Mouse (Mus musculus): ENCODE results near the gene Nup210l. TPM values are rescaled to one million over a fixed set of nuclear protein-coding genes. Genes with fewer than 3 reads are reported as not detected.

Nup210l gene
- total and polyA plus RNA-seq, 2 experiments = 0.01 to 0.09 TPM

- no peaks in the 10 kb centered on the region for H3K27me3 ChIP-seq (ENCODE audit: control insufficient read depth, insufficient read depth, low read length)
- peak overlapping the region; percentile 84 for H3K4me3 ChIP-seq (ENCODE audit: insufficient read depth, low read depth, low read length)
- no peaks in the 10 kb centered on the region for H3K79me2 ChIP-seq (ENCODE audit: control insufficient read depth, insufficient read depth, low read length)
- TF ChIP-seq POLR2A (IDR thresholded peaks at IDR 0.05; ENCODE audit: extremely low read depth, insufficient read depth, low read length) (no peak), CTCF (IDR thresholded peaks at IDR 0.05; ENCODE audit: low read depth, low read length) (no peak)
- no peak for DNase-seq (ENCODE audit: extremely low read depth, low read depth, low spot score)
- peak overlapping the region; percentile 30 for H3K27ac ChIP-seq (replicated peaks; ENCODE audit: insufficient read depth, low read depth, low read length)
- H3K9ac ChIP-seq (ENCODE audit: low read depth, low read length) = peak overlapping the region; percentile 45; the same call in 1 of the 2 replicates
- H3K4me1 ChIP-seq (ENCODE audit: control insufficient read depth, insufficient read depth, low read length) = peaks cover 6% of the 10 kb centered on the region
- WGBS = 22% methylated on average over 8 of the region's 8 CpGs
- H3K36me3 ChIP-seq (ENCODE audit: control insufficient read depth, insufficient read depth, low read length) = peaks cover 16% of the 10 kb centered on the region
These were observed 127.1 kb downstream of the Nup210l start for GRCm38 (mm10) chr3:90231075-90231474.

- under 1% methylated on average over 61 of the region's 61 CpGs for WGBS
- DNase-seq (ENCODE audit: extremely low read depth, low read depth, low spot score) = peak; percentile 90
- peak within 1 kb of the TSS; percentile 87 for H3K27ac ChIP-seq (replicated peaks; ENCODE audit: insufficient read depth, low read depth, low read length)
- H3K9ac ChIP-seq (ENCODE audit: low read depth, low read length) = peak within 1 kb of the TSS; percentile 89
- no peaks in the 10 kb centered on the region for H3K27me3 ChIP-seq (ENCODE audit: control insufficient read depth, insufficient read depth, low read length)
- no peaks in the 10 kb centered on the region for H3K79me2 ChIP-seq (ENCODE audit: control insufficient read depth, insufficient read depth, low read length)
- H3K4me3 ChIP-seq (ENCODE audit: insufficient read depth, low read depth, low read length) = peak within 1 kb of the TSS; percentile 84
- peak; percentile 88 for TF ChIP-seq POLR2A (IDR thresholded peaks at IDR 0.05; ENCODE audit: extremely low read depth, insufficient read depth, low read length)
- no peak for TF ChIP-seq CTCF (IDR thresholded peaks at IDR 0.05; ENCODE audit: low read depth, low read length)
- peaks cover 6% of the 10 kb centered on the region for H3K4me1 ChIP-seq (ENCODE audit: control insufficient read depth, insufficient read depth, low read length)
- H3K36me3 ChIP-seq (ENCODE audit: control insufficient read depth, insufficient read depth, low read length) = peaks cover 16% of the 10 kb centered on the region
These were observed 127.8 kb downstream of the Nup210l start, which contains the start of gene Jtb for GRCm38 (mm10) chr3:90231507-90232333. Jtb (plus strand) TSS chr3:90231597.

- H3K4me1 ChIP-seq (ENCODE audit: control insufficient read depth, insufficient read depth, low read length) = peaks cover 3% of the 10 kb centered on the region; the same call in 1 of the 2 replicates
- no peaks in the 10 kb centered on the region for H3K27me3 ChIP-seq (ENCODE audit: control insufficient read depth, insufficient read depth, low read length)
- TF ChIP-seq CTCF (IDR thresholded peaks at IDR 0.05; ENCODE audit: low read depth, low read length) (no peak), POLR2A (IDR thresholded peaks at IDR 0.05; ENCODE audit: extremely low read depth, insufficient read depth, low read length) (no peak)
- H3K36me3 ChIP-seq (ENCODE audit: control insufficient read depth, insufficient read depth, low read length) = no peaks in the 10 kb centered on the region
- H3K9ac ChIP-seq (ENCODE audit: low read depth, low read length) = no peak overlapping the region
- H3K27ac ChIP-seq (replicated peaks; ENCODE audit: insufficient read depth, low read depth, low read length) = no peak overlapping the region
- DNase-seq (ENCODE audit: extremely low read depth, low read depth, low spot score) = peak; percentile 67
- 87% methylated on average over 2 of the region's 2 CpGs for WGBS
- H3K79me2 ChIP-seq (ENCODE audit: control insufficient read depth, insufficient read depth, low read length) = no peaks in the 10 kb centered on the region
- H3K4me3 ChIP-seq (ENCODE audit: insufficient read depth, low read depth, low read length) = no peak overlapping the region
These were observed 137.3 kb downstream of the Nup210l start for GRCm38 (mm10) chr3:90241251-90241650.

DNA sequence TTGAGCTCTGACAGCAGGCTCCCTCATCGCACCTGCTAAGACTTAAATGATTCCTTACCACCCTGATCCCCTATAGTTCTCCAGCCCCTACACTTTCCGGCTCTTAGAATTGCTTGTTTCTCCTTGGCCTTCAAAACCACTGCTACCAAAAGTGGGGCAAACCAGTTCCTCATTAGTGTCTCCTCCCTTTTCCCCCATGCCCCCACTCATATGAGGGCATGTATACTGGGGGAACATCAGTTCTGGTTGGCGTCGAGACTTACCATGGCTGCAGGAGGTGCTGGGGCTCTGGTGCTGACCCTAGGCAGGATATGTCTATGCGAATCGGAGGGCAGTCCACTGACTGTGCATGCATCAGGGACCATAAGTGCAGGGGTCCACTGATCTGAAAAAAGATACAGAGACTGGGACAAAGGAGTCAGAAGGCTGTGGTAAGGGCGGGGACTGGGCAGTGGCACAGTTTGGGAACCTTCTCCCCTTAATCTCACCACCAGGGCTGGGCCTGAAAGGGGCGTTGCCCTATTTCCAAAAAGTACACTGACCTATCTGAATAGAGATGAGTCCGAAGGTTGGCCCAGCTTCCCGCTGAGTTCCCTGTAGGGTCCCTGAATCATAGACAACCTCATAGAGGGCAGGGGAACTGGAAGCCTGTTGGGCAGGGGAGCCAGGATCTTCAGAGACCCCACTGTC lies 137.9 kb downstream of the Nup210l start:
- Histone ChIP-seq H3K79me2 (ENCODE audit: control insufficient read depth, insufficient read depth, low read length) (no peaks in the 10 kb centered on the region), H3K27me3 (ENCODE audit: control insufficient read depth, insufficient read depth, low read length) (no peaks in the 10 kb centered on the region), H3K27ac (replicated peaks; ENCODE audit: insufficient read depth, low read depth, low read length) (no peak overlapping the region), H3K36me3 (ENCODE audit: control insufficient read depth, insufficient read depth, low read length) (no peaks in the 10 kb centered on the region), H3K4me3 (ENCODE audit: insufficient read depth, low read depth, low read length) (no peak overlapping the region), H3K9ac (ENCODE audit: low read depth, low read length) (no peak overlapping the region), H3K4me1 (ENCODE audit: control insufficient read depth, insufficient read depth, low read length) (peaks cover 3% of the 10 kb centered on the region; the same call in 1 of the 2 replicates)
- WGBS = 89% methylated on average over 10 of the region's 10 CpGs
- no peak for DNase-seq (ENCODE audit: extremely low read depth, low read depth, low spot score)
- TF ChIP-seq CTCF (IDR thresholded peaks at IDR 0.05; ENCODE audit: low read depth, low read length) (no peak), POLR2A (IDR thresholded peaks at IDR 0.05; ENCODE audit: extremely low read depth, insufficient read depth, low read length) (no peak)

DNA sequence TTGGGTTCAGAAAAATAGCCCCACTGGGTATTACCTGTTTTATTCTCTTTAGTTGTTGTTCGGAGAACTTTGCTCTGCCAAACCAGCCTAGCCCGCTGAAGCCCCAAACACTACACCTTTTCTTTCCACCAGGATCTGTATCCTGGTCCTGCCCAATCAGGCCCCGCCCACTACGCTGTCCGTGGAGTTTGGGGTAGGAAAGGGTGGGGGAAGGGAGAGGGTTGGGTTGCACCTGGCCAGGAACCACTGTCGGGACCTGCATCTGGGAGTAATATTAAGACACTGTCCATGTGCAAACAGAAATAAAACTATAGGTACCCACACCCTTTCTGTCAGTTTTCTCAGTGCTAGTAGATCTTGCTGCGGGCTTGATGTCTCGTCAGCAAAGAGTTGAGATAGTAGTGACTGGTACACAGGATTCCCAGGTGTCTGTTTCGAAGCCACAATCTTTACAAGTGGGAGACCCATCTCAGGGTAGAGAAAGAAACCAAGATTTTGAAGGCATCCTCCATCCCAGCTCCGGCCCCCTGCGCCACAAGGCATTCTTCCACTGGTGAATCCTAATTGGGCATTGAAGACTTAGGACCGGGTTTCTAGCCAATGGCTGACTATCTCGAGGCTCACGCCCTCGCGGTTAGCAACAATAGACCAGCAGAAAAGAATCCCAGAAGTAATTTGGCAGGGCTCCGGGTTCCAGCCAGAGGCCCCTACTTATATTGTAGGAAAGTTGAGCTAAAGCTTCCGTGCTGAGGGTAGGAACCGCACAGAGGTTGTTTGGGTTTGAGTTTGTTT lies 139.2 kb downstream of the Nup210l start, which contains the start of gene Creb3l4:
TSS of gene Creb3l4 (minus strand) at position 529 of the 792 bp plus-strand sequence.
- TF ChIP-seq CTCF (IDR thresholded peaks at IDR 0.05; ENCODE audit: low read depth, low read length) (no peak), POLR2A (IDR thresholded peaks at IDR 0.05; ENCODE audit: extremely low read depth, insufficient read depth, low read length) (no peak)
- Histone ChIP-seq H3K4me3 (ENCODE audit: insufficient read depth, low read depth, low read length) (peak within 1 kb of the TSS; percentile 3; the same call in 1 of the 2 replicates), H3K36me3 (ENCODE audit: control insufficient read depth, insufficient read depth, low read length) (no peaks in the 10 kb centered on the region), H3K27me3 (ENCODE audit: control insufficient read depth, insufficient read depth, low read length) (no peaks in the 10 kb centered on the region), H3K4me1 (ENCODE audit: control insufficient read depth, insufficient read depth, low read length) (peaks cover 5% of the 10 kb centered on the region; the same call in 1 of the 2 replicates), H3K9ac (ENCODE audit: low read depth, low read length) (no peak within 1 kb of the TSS), H3K27ac (replicated peaks; ENCODE audit: insufficient read depth, low read depth, low read length) (no peak within 1 kb of the TSS), H3K79me2 (ENCODE audit: control insufficient read depth, insufficient read depth, low read length) (no peaks in the 10 kb centered on the region; the same call in 1 of the 2 replicates)
- WGBS = 46% methylated on average over 19 of the region's 19 CpGs
- DNase-seq (ENCODE audit: extremely low read depth, low read depth, low spot score) = no peak

Data from liver, adult 2 months (tissue).